Comparison of ENCODE assay signal across 8 mouse cellular contexts in the genomic region with DNA sequence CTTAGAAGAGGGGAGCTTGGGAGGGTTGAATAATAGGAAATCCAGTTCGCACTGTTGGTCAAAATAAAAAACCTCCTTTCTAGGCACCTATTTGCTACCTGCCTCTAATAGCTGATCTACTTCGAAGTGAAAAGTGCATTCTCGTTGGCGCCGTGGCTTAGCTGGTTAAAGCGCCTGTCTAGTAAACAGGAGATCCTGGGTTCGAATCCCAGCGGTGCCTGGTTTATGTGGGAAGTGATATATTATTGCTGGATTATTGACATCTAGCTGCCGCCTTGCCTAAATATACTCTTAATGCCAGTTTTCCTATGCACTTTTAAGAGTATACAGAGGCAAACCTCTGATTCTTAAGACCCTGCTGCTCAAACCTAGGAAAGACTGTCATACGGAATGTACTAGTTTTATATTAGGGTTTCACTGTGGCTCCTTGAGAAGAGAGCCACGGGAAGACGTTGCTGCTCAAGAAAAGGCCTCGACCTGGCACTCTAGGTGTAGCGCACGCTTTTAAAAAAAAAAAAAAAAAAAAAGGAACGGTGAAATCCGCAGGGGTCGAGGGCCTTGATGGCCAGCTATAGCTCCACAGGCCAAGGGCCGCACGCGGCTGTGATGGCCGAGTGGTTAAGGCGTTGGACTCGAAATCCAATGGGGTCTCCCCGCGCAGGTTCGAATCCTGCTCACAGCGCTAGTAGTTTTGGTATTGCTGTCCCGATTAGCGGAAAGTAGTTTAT. TPM values are rescaled to one million over a fixed set of nuclear protein-coding genes. Genes with fewer than 3 reads are reported as not detected.
A peak's percentile ranks its signal among the peaks of the same experiment; 100 is the strongest.
DNase-seq lines count a peak whose midpoint lies in the region; ATAC-seq lines count a peak whose summit lies in the region.

No protein-coding gene starts in this region.

- H3K27me3 ChIP-seq in forebrain, embryonic 10.5 days (ENCODE audit: poor library complexity, severe bottlenecking), result peaks cover 41% of the 10 kb centered on the region
- H3K27me3 ChIP-seq in heart, embryonic 16.5 days (ENCODE audit: control insufficient read depth, insufficient read depth, low read length), result no peaks in the 10 kb centered on the region
- H3K27me3 ChIP-seq in neural tube, embryonic 14.5 days (ENCODE audit: control insufficient read depth, insufficient read depth, low read length), result no peaks in the 10 kb centered on the region

- peak overlapping the region; percentile 69 for H3K4me2 ChIP-seq in heart, embryonic 16.5 days (ENCODE audit: low read depth, low read length)
- H3K4me2 ChIP-seq in neural tube, embryonic 14.5 days (ENCODE audit: low read depth, low read length), result peak overlapping the region; percentile 49

- H3K4me1 ChIP-seq in brown adipose tissue, adult 24 weeks (ENCODE audit: control insufficient read depth, insufficient read depth, insufficient read length, low read length), result no peaks in the 10 kb centered on the region
- peaks cover 28% of the 10 kb centered on the region for H3K4me1 ChIP-seq in forebrain, embryonic 10.5 days
- peaks cover 15% of the 10 kb centered on the region for H3K4me1 ChIP-seq in heart, embryonic 16.5 days (ENCODE audit: control insufficient read depth, insufficient read depth, low read length)
- no peaks in the 10 kb centered on the region for H3K4me1 ChIP-seq in neural tube, embryonic 14.5 days (ENCODE audit: control insufficient read depth, insufficient read depth, low read length)

- peak; percentile 95 for DNase-seq in forebrain, embryonic 10.5 days (ENCODE audit: extremely low spot score, low spot score)
- peak; percentile 93 to 95 for DNase-seq in kidney, postnatal 25 days
- peak; percentile 87 to 91 for DNase-seq in lung, adult 18-20 months
- peak; percentile 98 for DNase-seq in testis, postnatal 10 days (ENCODE audit: low spot score)

- no peak overlapping the region for H3K27ac ChIP-seq in brown adipose tissue, adult 24 weeks (replicated peaks; ENCODE audit: low read depth, low read length)
- peak overlapping the region; percentile 72 for H3K27ac ChIP-seq in forebrain, embryonic 10.5 days
- peak overlapping the region; percentile 69 for H3K27ac ChIP-seq in heart, embryonic 16.5 days (ENCODE audit: low read length)
- H3K27ac ChIP-seq in neural tube, embryonic 14.5 days (ENCODE audit: low read depth, low read length), result no peak overlapping the region; the same call in 1 of the 2 replicates

- H3K9ac ChIP-seq in heart, embryonic 16.5 days (ENCODE audit: low read length), result peak overlapping the region; percentile 69
- H3K9ac ChIP-seq in neural tube, embryonic 14.5 days (replicated peaks; ENCODE audit: low read depth, low read length), result no peak overlapping the region

- H3K9me3 ChIP-seq in forebrain, embryonic 10.5 days, result no peaks in the 10 kb centered on the region
- no peaks in the 10 kb centered on the region for H3K9me3 ChIP-seq in heart, embryonic 16.5 days (replicated peaks; ENCODE audit: control insufficient read depth, low read length)
- no peaks in the 10 kb centered on the region for H3K9me3 ChIP-seq in neural tube, embryonic 14.5 days (ENCODE audit: control insufficient read depth, low read length)

- H3K36me3 ChIP-seq in forebrain, embryonic 10.5 days (replicated peaks), result peaks cover 42% of the 10 kb centered on the region
- peaks cover 38% of the 10 kb centered on the region for H3K36me3 ChIP-seq in heart, embryonic 16.5 days (ENCODE audit: control insufficient read depth, insufficient read depth)
- H3K36me3 ChIP-seq in neural tube, embryonic 14.5 days (ENCODE audit: control insufficient read depth, insufficient read depth, low read length), result peaks cover 31% of the 10 kb centered on the region

- peak; percentile 49 for ATAC-seq in CD4-positive, CD25-positive, alpha-beta regulatory T cell, adult 4 months
- ATAC-seq in heart, embryonic 16.5 days (replicated peaks; ENCODE audit: extremely low read depth, insufficient read depth, low FRiP score), result peak; percentile 66; the same call in 1 of the 2 replicates
- peak; percentile 74; the same call in 1 of the 2 replicates for ATAC-seq in neural tube, embryonic 14.5 days (ENCODE audit: low read depth)

- WGBS in forebrain, embryonic 10.5 days, result under 1% methylated on average over 30 of the region's 30 CpGs
- 1% methylated on average over 29 of the region's 30 CpGs for WGBS in heart, embryonic 16.5 days
- under 1% methylated on average over 30 of the region's 30 CpGs for WGBS in neural tube, embryonic 14.5 days

- H3K4me3 ChIP-seq in brown adipose tissue, adult 24 weeks (ENCODE audit: insufficient read depth, low read depth, low read length), result peak overlapping the region; percentile 64
- peak overlapping the region; percentile 62 for H3K4me3 ChIP-seq in forebrain, embryonic 10.5 days
- peak overlapping the region; percentile 58 for H3K4me3 ChIP-seq in heart, embryonic 16.5 days (ENCODE audit: low read length)
- peak overlapping the region; percentile 37 for H3K4me3 ChIP-seq in neural tube, embryonic 14.5 days (ENCODE audit: low read depth, low read length)

RNA-seq across cellular contexts. Expression of a gene that starts 9.7 kb away (rescaled TPM):
- polyA plus RNA-seq in CD4-positive, CD25-positive, alpha-beta regulatory T cell, adult 4 months (2017; shearing (Covaris generic)), result not detected
- polyA plus RNA-seq in brown adipose tissue, adult 24 weeks (2012; ENCODE audit: insufficient read depth, insufficient read length, missing spikeins), result not detected in 2 replicates
- 0.16 and 0.17 TPM in 2 replicates for polyA plus RNA-seq in forebrain, embryonic 10.5 days (2016; fragmentation: Nextera tagmentation; extraction: Ambion mirVana)
- polyA plus RNA-seq in heart, embryonic 16.5 days (2015; fragmentation: Nextera tagmentation; extraction: Ambion mirVana), result 0.50 TPM in 2 replicates
- 0.43 and 0.52 TPM in 2 replicates for polyA plus RNA-seq in neural tube, embryonic 14.5 days (2014; fragmentation: Nextera tagmentation; extraction: Ambion mirVana)

RNA-seq across cellular contexts. Expression of a gene that starts 11.9 kb away (rescaled TPM):
- not detected for polyA plus RNA-seq in CD4-positive, CD25-positive, alpha-beta regulatory T cell, adult 4 months (2017; shearing (Covaris generic))
- polyA plus RNA-seq in brown adipose tissue, adult 24 weeks (2012; ENCODE audit: insufficient read depth, insufficient read length, missing spikeins), result 0.87 TPM in 1 of 2 replicates, not detected in the other
- polyA plus RNA-seq in forebrain, embryonic 10.5 days (2016; fragmentation: Nextera tagmentation; extraction: Ambion mirVana), result 0.11 and 0.16 TPM in 2 replicates
- polyA plus RNA-seq in heart, embryonic 16.5 days (2015; fragmentation: Nextera tagmentation; extraction: Ambion mirVana), result 0.41 and 0.72 TPM in 2 replicates
- 0.33 and 0.48 TPM in 2 replicates for polyA plus RNA-seq in neural tube, embryonic 14.5 days (2014; fragmentation: Nextera tagmentation; extraction: Ambion mirVana)

RNA-seq across cellular contexts. Expression of a gene that starts 15.2 kb away (rescaled TPM):
- under 1 TPM in 1 of 2 experiments, not detected in 1; 0.35 TPM for polyA plus RNA-seq in CD4-positive, CD25-positive, alpha-beta regulatory T cell, adult 4 months (2017; shearing (Covaris generic))
- polyA plus RNA-seq in brown adipose tissue, adult 24 weeks (2012; ENCODE audit: insufficient read depth, insufficient read length, missing spikeins), result not detected in 2 replicates
- 0.26 and 0.28 TPM in 2 replicates for polyA plus RNA-seq in forebrain, embryonic 10.5 days (2016; fragmentation: Nextera tagmentation; extraction: Ambion mirVana)
- polyA plus RNA-seq in heart, embryonic 16.5 days (2015; fragmentation: Nextera tagmentation; extraction: Ambion mirVana), result 0.08 and 0.26 TPM in 2 replicates
- 2.2 and 5.0 TPM in 2 replicates for polyA plus RNA-seq in neural tube, embryonic 14.5 days (2014; fragmentation: Nextera tagmentation; extraction: Ambion mirVana)

RNA-seq across cellular contexts. Expression of a gene that starts 15.5 kb away (rescaled TPM):
- 1 to 10 TPM; 4.5 to 6.6 TPM for polyA plus RNA-seq in CD4-positive, CD25-positive, alpha-beta regulatory T cell, adult 4 months (2017; shearing (Covaris generic))
- 7.9 and 15.6 TPM in 2 replicates for polyA plus RNA-seq in brown adipose tissue, adult 24 weeks (2012; ENCODE audit: insufficient read depth, insufficient read length, missing spikeins)
- 7.3 and 9.0 TPM in 2 replicates for polyA plus RNA-seq in forebrain, embryonic 10.5 days (2016; fragmentation: Nextera tagmentation; extraction: Ambion mirVana)
- 19.6 and 21.9 TPM in 2 replicates for polyA plus RNA-seq in heart, embryonic 16.5 days (2015; fragmentation: Nextera tagmentation; extraction: Ambion mirVana)
- 6.5 and 9.4 TPM in 2 replicates for polyA plus RNA-seq in neural tube, embryonic 14.5 days (2014; fragmentation: Nextera tagmentation; extraction: Ambion mirVana)

RNA-seq across cellular contexts. Expression of a gene that starts 22.2 kb away (rescaled TPM):
- 10 to 100 TPM; 26.0 to 35.9 TPM for polyA plus RNA-seq in CD4-positive, CD25-positive, alpha-beta regulatory T cell, adult 4 months (2017; shearing (Covaris generic))
- polyA plus RNA-seq in brown adipose tissue, adult 24 weeks (2012; ENCODE audit: insufficient read depth, insufficient read length, missing spikeins), result 42.0 and 54.9 TPM in 2 replicates
- 51.3 and 57.6 TPM in 2 replicates for polyA plus RNA-seq in forebrain, embryonic 10.5 days (2016; fragmentation: Nextera tagmentation; extraction: Ambion mirVana)
- 84.1 and 91.1 TPM in 2 replicates for polyA plus RNA-seq in heart, embryonic 16.5 days (2015; fragmentation: Nextera tagmentation; extraction: Ambion mirVana)
- 337 and 385 TPM in 2 replicates for polyA plus RNA-seq in neural tube, embryonic 14.5 days (2014; fragmentation: Nextera tagmentation; extraction: Ambion mirVana)

Comparison
In these comparisons a context has a peak if more than half of its experiments do, and no peak if none do; other contexts are left out.
1. H3K27ac ChIP-seq: peak in forebrain, embryonic 10.5 days (single experiment) and heart, embryonic 16.5 days (single experiment); none in brown adipose tissue, adult 24 weeks (single experiment) and neural tube, embryonic 14.5 days (single experiment).
2. Peak in every context shown above with its lines, with median percentiles within 50 percentile points of each other: ATAC-seq, H3K4me3 ChIP-seq and DNase-seq.